Mouse (Mus musculus) CH12.LX (cell line): Measurements from ENCODE around the gene Man1a. TPM values are rescaled to one million over a fixed set of nuclear protein-coding genes. Genes with fewer than 3 reads are reported as not detected.

Experiments
- DNase-seq: peaks from one replicate; pipeline ENCODE4 v3.0.0-alpha.2; 2013; ENCODE audit errors: extremely low read depth
- H3K27ac ChIP-seq: 2 replicates; pipeline ENCODE4 v1.5.1; 2012; ENCODE audit warnings: low read depth, mild to moderate bottlenecking, control low read depth, moderate library complexity; ENCODE audit not compliant: insufficient read depth
- H3K27me3 ChIP-seq: replicated peaks from 2 replicates; pipeline ENCODE3; 2012; ENCODE audit warnings: inconsistent platforms
- H3K36me3 ChIP-seq, 2 experiments: replicated peaks in 1 of 2; 2 replicates each; pipeline versions ENCODE3 to v1.6.1; 2012; ENCODE audit warnings: inconsistent platforms in 1 of 2, low read length in 1 of 2, mild to moderate bottlenecking in 1 of 2, mixed read lengths in 1 of 2, moderate library complexity in 1 of 2; ENCODE audit not compliant: control insufficient read depth in 1 of 2, insufficient read depth in 1 of 2
- H3K4me1 ChIP-seq, 2 experiments: 2 replicates each; pipeline ENCODE4 v1.6.1; 2012; ENCODE audit warnings: inconsistent platforms in 1 of 2, moderate library complexity in 1 of 2; ENCODE audit not compliant: insufficient read depth in 2 of 2, control insufficient read depth in 1 of 2
- H3K4me2 ChIP-seq: 2 replicates; pipeline ENCODE4 v1.6.1; 2012; ENCODE audit warnings: low read depth, mild to moderate bottlenecking, control low read depth; ENCODE audit not compliant: poor library complexity, insufficient read depth, severe bottlenecking
- H3K4me3 ChIP-seq, 3 experiments: fragments of 150-350 bp in 1 of 3; sonication (generic) in 1 of 3; replicated peaks in 1 of 3; 2 replicates each; pipeline versions ENCODE3 to v1.5.1; 2011 to 2012; ENCODE audit warnings: low read depth in 2 of 3, low read length in 2 of 3, mild to moderate bottlenecking in 2 of 3, moderate library complexity in 2 of 3, control low read depth in 1 of 3, improper control_type of control experiment in 1 of 3, inconsistent platforms in 1 of 3, mixed read lengths in 1 of 3; ENCODE audit not compliant: poor library complexity in 1 of 3
- H3K79me2 ChIP-seq: replicated peaks from 2 replicates; pipeline ENCODE4 v1.6.1; 2012; ENCODE audit warnings: mild to moderate bottlenecking, moderate library complexity; ENCODE audit not compliant: control insufficient read depth, poor library complexity, insufficient read depth, severe bottlenecking; ENCODE audit errors: extremely low read depth
- H3K9ac ChIP-seq: 2 replicates; pipeline ENCODE4 v1.6.1; 2012; ENCODE audit warnings: low read depth, mild to moderate bottlenecking, control low read depth, moderate library complexity; ENCODE audit not compliant: insufficient read depth
- H3K9me3 ChIP-seq: replicated peaks from 2 replicates; pipeline ENCODE3; 2012; ENCODE audit warnings: low read length, inconsistent platforms, mixed read lengths
- BHLHE40 ChIP-seq: IDR thresholded peaks from 2 replicates; pipeline ENCODE4 v1.6.1; 2011; ENCODE audit warnings: mild to moderate bottlenecking, low read depth, low read length, improper control_type of control experiment
- CHD2 ChIP-seq: IDR thresholded peaks from 2 replicates; pipeline ENCODE4 v1.6.1; 2011; ENCODE audit warnings: low read length, improper control_type of control experiment
- CTCF ChIP-seq, 2 experiments: IDR thresholded peaks in 1 of 2; conservative IDR thresholded peaks in 1 of 2; 2 replicates each; pipeline ENCODE4 v1.5.1; 2011 to 2012; ENCODE audit warnings: low read depth in 2 of 2, low read length in 2 of 2, improper control_type of control experiment in 1 of 2, inconsistent platforms in 1 of 2, mild to moderate bottlenecking in 1 of 2, moderate library complexity in 1 of 2
- ELF1 ChIP-seq: IDR thresholded peaks from 2 replicates; pipeline ENCODE4 v1.6.1; 2014; ENCODE audit warnings: low read depth, mild to moderate bottlenecking, inconsistent platforms, low read length, improper control_type of control experiment
- ETS1 ChIP-seq: conservative IDR thresholded peaks from 2 replicates; pipeline ENCODE4 v1.6.1; 2012; ENCODE audit warnings: low read depth, mild to moderate bottlenecking, inconsistent platforms, low read length, improper control_type of control experiment, moderate library complexity
- GABPA ChIP-seq: IDR thresholded peaks from 2 replicates; pipeline ENCODE4 v1.6.1; 2012; ENCODE audit warnings: low read depth, low read length, improper control_type of control experiment, inconsistent platforms; ENCODE audit not compliant: insufficient replicate concordance
- HCFC1 ChIP-seq: IDR thresholded peaks from 2 replicates; pipeline ENCODE4 v1.6.1; 2012; ENCODE audit warnings: low read depth, mild to moderate bottlenecking, inconsistent platforms, low read length, improper control_type of control experiment
- IRF4 ChIP-seq: IDR thresholded peaks from 2 replicates; pipeline ENCODE4 v1.6.1; 2014; ENCODE audit warnings: low read depth, mild to moderate bottlenecking, inconsistent platforms, low read length, improper control_type of control experiment
- JUN ChIP-seq: IDR thresholded peaks from 2 replicates; pipeline ENCODE4 v1.6.1; 2011; ENCODE audit warnings: low read depth, mild to moderate bottlenecking, low read length, improper control_type of control experiment, moderate library complexity; ENCODE audit not compliant: insufficient read depth
- JUND ChIP-seq: conservative IDR thresholded peaks from 2 replicates; pipeline ENCODE4 v1.6.1; 2011; ENCODE audit warnings: low read depth, low read length, improper control_type of control experiment
- MAX ChIP-seq: IDR thresholded peaks from 2 replicates; pipeline ENCODE4 v1.6.1; 2011; ENCODE audit warnings: low read length, improper control_type of control experiment
- MAZ ChIP-seq: IDR thresholded peaks from 2 replicates; pipeline ENCODE4 v1.6.1; 2012; ENCODE audit warnings: low read depth, mild to moderate bottlenecking, inconsistent platforms, low read length, improper control_type of control experiment, moderate library complexity
- MEF2A ChIP-seq: IDR thresholded peaks from 2 replicates; pipeline ENCODE4 v1.6.1; 2014; ENCODE audit warnings: low read depth, mild to moderate bottlenecking, inconsistent platforms, low read length, improper control_type of control experiment, borderline replicate concordance
- MXI1 ChIP-seq: IDR thresholded peaks from 2 replicates; pipeline ENCODE4 v1.6.1; 2011; ENCODE audit warnings: mild to moderate bottlenecking, low read depth, low read length, improper control_type of control experiment
- NELFE ChIP-seq: IDR thresholded peaks from 2 replicates; pipeline ENCODE4 v1.6.1; 2011; ENCODE audit warnings: low read depth, low read length, improper control_type of control experiment
- PAX5 ChIP-seq: IDR thresholded peaks from 2 replicates; pipeline ENCODE4 v1.6.1; 2012; ENCODE audit warnings: low read length, inconsistent platforms, mixed read lengths
- POLR2A ChIP-seq: IDR thresholded peaks from 2 replicates; pipeline ENCODE4 v1.6.1; 2011; ENCODE audit warnings: low read depth, mild to moderate bottlenecking, improper control_type of control experiment, low read length
- POLR2AphosphoS2 ChIP-seq: IDR thresholded peaks from 2 replicates; pipeline ENCODE4 v1.6.1; 2011; ENCODE audit warnings: low read depth, low read length, improper control_type of control experiment
- RAD21 ChIP-seq: IDR thresholded peaks from 2 replicates; pipeline ENCODE4 v1.6.1; 2011; ENCODE audit warnings: low read depth, mild to moderate bottlenecking, low read length, improper control_type of control experiment, moderate library complexity
- RCOR1 ChIP-seq: conservative IDR thresholded peaks from 2 replicates; pipeline ENCODE4 v1.6.1; 2012; ENCODE audit warnings: low read depth, mild to moderate bottlenecking, inconsistent platforms, low read length, improper control_type of control experiment
- SIN3A ChIP-seq: IDR thresholded peaks from 2 replicates; pipeline ENCODE4 v1.6.1; 2012; ENCODE audit warnings: low read length, improper control_type of control experiment, inconsistent platforms
- SMC3 ChIP-seq: IDR thresholded peaks from 2 replicates; pipeline ENCODE4 v1.6.1; 2011; ENCODE audit warnings: low read depth, low read length, improper control_type of control experiment
- TBP ChIP-seq: conservative IDR thresholded peaks from 2 replicates; pipeline ENCODE4 v1.6.1; 2011; ENCODE audit warnings: low read depth, low read length, improper control_type of control experiment
- TCF12 ChIP-seq: IDR thresholded peaks from 2 replicates; pipeline ENCODE4 v1.6.1; 2014; ENCODE audit warnings: low read depth, mild to moderate bottlenecking, inconsistent platforms, low read length, improper control_type of control experiment
- UBTF ChIP-seq: IDR thresholded peaks from 2 replicates; pipeline ENCODE4 v1.6.1; 2012; ENCODE audit warnings: low read depth, mild to moderate bottlenecking, inconsistent platforms, low read length, improper control_type of control experiment, moderate library complexity
- USF1 ChIP-seq: IDR thresholded peaks from 2 replicates; pipeline ENCODE4 v1.6.1; 2014; ENCODE audit warnings: low read depth, mild to moderate bottlenecking, inconsistent platforms, low read length, improper control_type of control experiment
- ZC3H11A ChIP-seq: IDR thresholded peaks from 2 replicates; pipeline ENCODE4 v1.6.1; 2012; ENCODE audit warnings: low read depth, mild to moderate bottlenecking, inconsistent platforms, low read length, improper control_type of control experiment
- ZMIZ1 ChIP-seq: IDR thresholded peaks from 2 replicates; pipeline ENCODE4 v1.6.1; 2012; ENCODE audit warnings: low read depth, mild to moderate bottlenecking, inconsistent platforms, low read length, improper control_type of control experiment
- dilution Hi-C: fragments of 300-500 bp; cut with MboI; formaldehyde crosslinking; loops from 2 replicates; pipeline ENCODE4 v1.14.3; 2020; ENCODE audit warnings: low sequenced_read_pairs; ENCODE audit not compliant: extremely low pct_unique_long_range_greater_than_20kb, extremely low pct_ligation_motif_present
- in situ Hi-C: fragments of 300-500 bp; cut with MboI; formaldehyde crosslinking; loops from 3 replicates; pipeline ENCODE4 v1.14.3; 2019; ENCODE audit warnings: low sequenced_read_pairs, low pct_ligation_motif_present, low pct_unique_long_range_greater_than_20kb, mixed read lengths
- polyA plus RNA-seq: library from polyadenylated mRNA; unstranded; fragments of >175 nt; gene quantifications from 2 replicates; pipeline ENCODE4 v1.2.1, GENCODE M21; 2012; ENCODE audit warnings: low read depth; ENCODE audit not compliant: insufficient read length
- total RNA-seq, 2 experiments: library from RNA; depleted of rRNA; stranded (reverse); fragments of 300-350 nt in 1 of 2; fragments of >200 nt in 1 of 2; gene quantifications; 2 replicates each; pipeline ENCODE4 v1.2.3; 2012 to 2014

Gene Man1a
- total and polyA plus RNA-seq, 3 experiments: 104 to 211 (median 191) TPM

DNA sequence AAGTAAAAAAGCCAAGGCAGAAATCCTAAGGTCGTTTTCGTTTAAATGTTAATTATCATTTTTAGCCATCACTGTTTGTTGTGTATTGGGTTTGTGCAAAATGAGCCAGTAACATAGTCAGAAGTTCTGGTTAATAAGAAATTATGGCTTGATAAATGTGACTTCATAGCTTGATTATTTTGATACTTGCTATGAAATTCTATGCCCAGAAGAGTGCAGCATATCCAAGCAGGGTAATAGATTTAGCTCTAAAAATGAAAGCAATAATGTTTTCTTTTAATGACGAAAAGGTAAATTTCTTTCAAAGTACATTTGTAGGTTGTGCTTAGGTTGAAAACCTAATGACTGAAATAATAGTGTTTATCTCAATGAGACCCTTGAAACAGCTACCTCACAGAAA, 596 bp upstream of the Man1a start:
- in situ Hi-C loops: no loop called here
- H3K27me3 ChIP-seq: no peaks in the 10 kb centered on the region
- peak overlapping the region; percentile 93 for H3K4me2 ChIP-seq

DNA sequence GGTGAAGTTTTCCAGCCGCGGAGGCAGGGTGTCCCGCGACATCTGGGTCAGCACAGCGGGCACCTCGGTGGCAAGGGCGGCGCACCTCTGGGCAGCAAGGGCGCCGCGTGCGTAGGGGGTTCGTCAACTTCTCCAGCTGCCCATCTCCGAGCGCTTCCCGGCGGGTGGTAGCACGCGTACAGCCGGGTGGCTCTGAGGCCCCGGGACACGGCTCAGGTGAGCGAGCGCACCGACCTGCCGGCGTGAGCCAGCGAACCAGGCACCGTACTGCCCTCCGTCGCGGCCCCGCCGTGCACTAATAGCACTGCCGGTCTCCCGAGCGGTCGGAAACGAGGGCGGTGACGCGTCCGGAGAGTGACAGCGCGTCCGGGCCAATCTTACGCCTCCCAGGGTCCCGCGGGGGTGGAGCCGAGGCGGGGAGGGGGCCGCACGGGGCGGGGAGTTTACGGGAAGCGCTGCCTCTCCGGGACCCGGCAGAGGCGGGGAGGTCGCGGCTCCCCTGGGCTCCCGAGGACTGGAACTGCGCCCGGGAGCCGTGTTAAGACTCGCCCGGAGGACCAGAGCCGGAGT, 883 bp downstream of the Man1a start:
- in situ Hi-C loops: no loop called here
- H3K27ac ChIP-seq: peak overlapping the region; percentile 66
- TF ChIP-seq ETS1: peak; percentile 31
- peak; percentile 97 for TF ChIP-seq ZMIZ1
- no peak for TF ChIP-seq USF1
- TF ChIP-seq TBP: peak; percentile 89
- TF ChIP-seq IRF4: peak; percentile 49
- peak; percentile 99 for TF ChIP-seq POLR2A
- TF ChIP-seq RCOR1: no peak
- no peak for TF ChIP-seq RAD21
- TF ChIP-seq GABPA: no peak
- TF ChIP-seq UBTF: peak; percentile 80
- TF ChIP-seq HCFC1: peak; percentile 37; the same call in 1 of the 2 replicates
- TF ChIP-seq PAX5: no peak
- peak; percentile 98 for TF ChIP-seq TCF12
- peak; percentile 69 for TF ChIP-seq ELF1
- TF ChIP-seq POLR2AphosphoS2: peak; percentile 86
- TF ChIP-seq CHD2: 0 out of 2 replicates have a peak, but pooled peaks have one; percentile 13
- TF ChIP-seq SMC3: peak; percentile 3; the same call in 1 of the 2 replicates
- peak; percentile 98 for TF ChIP-seq NELFE
- peak; percentile 79 for TF ChIP-seq MXI1
- peak; percentile 27 for TF ChIP-seq MEF2A
- TF ChIP-seq JUN: no peak
- TF ChIP-seq SIN3A: 0 out of 2 replicates have a peak, but pooled peaks have one; percentile 10
- TF ChIP-seq MAZ: peak; percentile 37
- TF ChIP-seq, all 38 proteins: peak for 17
- DNase-seq: peak; percentile 88
- peaks cover 0 to 16% of the 10 kb centered on the region in 2 experiments; a peak in 2 of 4 replicates for H3K4me1 ChIP-seq
- H3K4me2 ChIP-seq: no peak overlapping the region; the same call in 1 of the 2 replicates
- peaks cover 49% of the 10 kb centered on the region for H3K79me2 ChIP-seq
- H3K36me3 ChIP-seq: peaks cover 16 to 19% of the 10 kb centered on the region in 2 experiments
- H3K9ac ChIP-seq: peak overlapping the region; percentile 88
- H3K4me3 ChIP-seq: peak overlapping the region; percentile 74 to 93 (median 80)
- dilution Hi-C loops: no loop called here
- H3K27me3 ChIP-seq: no peaks in the 10 kb centered on the region
- no peaks in the 10 kb centered on the region for H3K9me3 ChIP-seq

More for the DNA sequence above, 596 bp upstream of the Man1a start:
- dilution Hi-C loops: no loop called here
- peaks cover 34% of the 10 kb centered on the region for H3K79me2 ChIP-seq
- peak; percentile 4; the same call in 1 of the 2 replicates for TF ChIP-seq ZC3H11A
- peak; percentile 46 for TF ChIP-seq SMC3
- peak; percentile 75 for TF ChIP-seq RAD21
- TF ChIP-seq CTCF (conservative IDR thresholded peaks at IDR 0.05 in 1 of 2, IDR thresholded peaks at IDR 0.05 in 1 of 2; ENCODE audit: low read depth in 2 of 2, low read length in 2 of 2): peak in 1 of 2 experiments; percentile 56; a peak in 2 of 4 replicates
- no peak for TF ChIP-seq JUND
- TF ChIP-seq BHLHE40: no peak
- TF ChIP-seq MAX: no peak
- TF ChIP-seq CHD2: no peak
- no peak for TF ChIP-seq JUN
- peak overlapping the region; percentile 60 for H3K9ac ChIP-seq
- peaks cover 0 to 16% of the 10 kb centered on the region in 2 experiments; a peak in 2 of 4 replicates for H3K4me1 ChIP-seq
- H3K27ac ChIP-seq: no peak overlapping the region
- H3K36me3 ChIP-seq: peaks cover 15 to 16% of the 10 kb centered on the region in 2 experiments
- DNase-seq: no peak
- no peaks in the 10 kb centered on the region for H3K9me3 ChIP-seq
- H3K4me3 ChIP-seq: peak overlapping the region in 1 of 3 experiments; percentile 74
